Comparison of ENCODE assay signal across 8 mouse cellular contexts in genomic region chr1:119093739-119094138, GRCm38 (mm10). TPM values are rescaled to one million over a fixed set of nuclear protein-coding genes. Genes with fewer than 3 reads are reported as not detected.
DNase-seq lines count a peak whose midpoint lies in the region; ATAC-seq and TF ChIP-seq lines count a peak whose summit lies in the region.

No protein-coding gene starts in this region.

- no peaks in the 10 kb centered on the region for H3K27me3 ChIP-seq in MEL (ENCODE audit: control insufficient read depth in 1 of 2, insufficient read depth in 2 of 2, low read length in 2 of 2)
- H3K27me3 ChIP-seq in forebrain, embryonic 11.5 days (ENCODE audit: control insufficient read depth, insufficient read depth, low read length): no peaks in the 10 kb centered on the region
- H3K27me3 ChIP-seq in hindbrain, embryonic 13.5 days: peaks cover 5% of the 10 kb centered on the region; the same call in 1 of the 2 replicates

- H3K27ac ChIP-seq in MEL (ENCODE audit: control insufficient read depth, low read depth, low read length): no peak overlapping the region
- H3K27ac ChIP-seq in forebrain, embryonic 11.5 days (ENCODE audit: low read depth, low read length): no peak overlapping the region
- no peak overlapping the region for H3K27ac ChIP-seq in hindbrain, embryonic 13.5 days

- TF ChIP-seq POLR2A in MEL (IDR thresholded peaks at IDR 0.05; ENCODE audit: control insufficient read depth in 1 of 2, insufficient read depth in 1 of 2, low read depth in 1 of 2, low read length in 2 of 2, poor library complexity in 1 of 2): no peak

- DNase-seq in MEL (ENCODE audit: low read depth, low spot score): peak; percentile 63
- peak; percentile 80 for DNase-seq in brain, adult 2 months (ENCODE audit: low read depth, low spot score)
- peak; percentile 82 for DNase-seq in forebrain, embryonic 11.5 days (ENCODE audit: low spot score)
- peak; percentile 56 to 83 for DNase-seq in layer of hippocampus, postnatal 25 days (ENCODE audit: extremely low spot score in 1 of 2, low spot score in 1 of 2)
- peak; percentile 82 to 83 for DNase-seq in right cerebral cortex, adult 2 months (ENCODE audit: low spot score in 2 of 2)
- DNase-seq in spleen, postnatal 36 days (ENCODE audit: low spot score in 2 of 2): no peak

- H3K4me1 ChIP-seq in MEL (ENCODE audit: control insufficient read depth in 1 of 2, insufficient read depth in 2 of 2, low read length in 2 of 2): peaks cover 0 to 2% of the 10 kb centered on the region in 2 experiments; a peak in 1 of 4 replicates
- H3K4me1 ChIP-seq in forebrain, embryonic 11.5 days (replicated peaks; ENCODE audit: control insufficient read depth, insufficient read depth, low read length): no peaks in the 10 kb centered on the region
- H3K4me1 ChIP-seq in hindbrain, embryonic 13.5 days (replicated peaks): peaks cover 11% of the 10 kb centered on the region; the same call in 1 of the 2 replicates

- H3K36me3 ChIP-seq in MEL (ENCODE audit: control insufficient read depth in 1 of 2, insufficient read depth in 2 of 2, low read length in 2 of 2): no peaks in the 10 kb centered on the region
- no peaks in the 10 kb centered on the region for H3K36me3 ChIP-seq in forebrain, embryonic 11.5 days (ENCODE audit: control insufficient read depth, insufficient read depth, low read length)
- H3K36me3 ChIP-seq in hindbrain, embryonic 13.5 days: no peaks in the 10 kb centered on the region

- H3K4me3 ChIP-seq in MEL (ENCODE audit: control insufficient read depth in 1 of 2, insufficient read depth in 1 of 2, low read depth in 2 of 2, low read length in 2 of 2): no peak overlapping the region
- H3K4me3 ChIP-seq in forebrain, embryonic 11.5 days (ENCODE audit: low read depth, low read length): no peak overlapping the region
- no peak overlapping the region for H3K4me3 ChIP-seq in hindbrain, embryonic 13.5 days

- TF ChIP-seq EP300 in MEL (IDR thresholded peaks at IDR 0.05; ENCODE audit: low read depth in 1 of 2, low read length in 2 of 2): no peak

- 19% methylated on average over 8 of the region's 8 CpGs for WGBS in forebrain, embryonic 11.5 days
- 21% methylated on average over 8 of the region's 8 CpGs for WGBS in hindbrain, embryonic 13.5 days

- no peaks in the 10 kb centered on the region for H3K79me2 ChIP-seq in MEL (ENCODE audit: control insufficient read depth, insufficient read depth, low read length, poor library complexity)

- no peaks in the 10 kb centered on the region for H3K9me3 ChIP-seq in MEL (replicated peaks; ENCODE audit: insufficient read depth, low read length)
- H3K9me3 ChIP-seq in forebrain, embryonic 11.5 days (ENCODE audit: control insufficient read depth, low read length): no peaks in the 10 kb centered on the region
- no peaks in the 10 kb centered on the region for H3K9me3 ChIP-seq in hindbrain, embryonic 13.5 days

- no peak overlapping the region for H3K9ac ChIP-seq in MEL (ENCODE audit: control insufficient read depth, low read depth, low read length, poor library complexity, severe bottlenecking)
- no peak overlapping the region for H3K9ac ChIP-seq in forebrain, embryonic 11.5 days (ENCODE audit: low read length)
- H3K9ac ChIP-seq in hindbrain, embryonic 13.5 days: no peak overlapping the region

- ATAC-seq in forebrain, embryonic 11.5 days (replicated peaks; ENCODE audit: low FRiP score): peak; percentile 72
- peak; percentile 71; the same call in 1 of the 2 replicates for ATAC-seq in hindbrain, embryonic 13.5 days (ENCODE audit: low FRiP score)
- peak; percentile 69; the same call in 1 of the 2 replicates for ATAC-seq in megakaryocyte, adult 5-6 weeks (ENCODE audit: poor library complexity, severe bottlenecking)

- peak; percentile 73 to 85 (median 74) for TF ChIP-seq CTCF in MEL (IDR thresholded peaks at IDR 0.05 in 2 of 3, conservative IDR thresholded peaks at IDR 0.05 in 1 of 3; ENCODE audit: control insufficient read depth in 1 of 3, insufficient read depth in 1 of 3, low read depth in 2 of 3, low read length in 3 of 3, poor library complexity in 1 of 3, severe bottlenecking in 1 of 3)

- TF ChIP-seq RAD21 in MEL (IDR thresholded peaks at IDR 0.05; ENCODE audit: low read depth, low read length): peak; percentile 67

- no peak overlapping the region for H3K4me2 ChIP-seq in forebrain, embryonic 11.5 days (ENCODE audit: low read depth, low read length, severe bottlenecking)
- no peak overlapping the region for H3K4me2 ChIP-seq in hindbrain, embryonic 13.5 days

TF ChIP-seq in MEL, 35 proteins besides CTCF, POLR2A, EP300 and RAD21:
- TF ChIP-seq TAL1 (IDR thresholded peaks at IDR 0.05; ENCODE audit: low read length): 0 out of 2 replicates have a peak, but pooled peaks have one; percentile 24
- no peak for TF ChIP-seq ZMIZ1 (IDR thresholded peaks at IDR 0.05; ENCODE audit: low read depth, low read length)
- TF ChIP-seq BHLHE40 (IDR thresholded peaks at IDR 0.05; ENCODE audit: borderline replicate concordance, low read depth, low read length): no peak
- no peak for TF ChIP-seq ETS1 (IDR thresholded peaks at IDR 0.05; ENCODE audit: low read depth, low read length)
- TF ChIP-seq SMC3 (IDR thresholded peaks at IDR 0.05; ENCODE audit: low read depth, low read length): peak; percentile 55
- TF ChIP-seq ZC3H11A (IDR thresholded peaks at IDR 0.05; ENCODE audit: low read depth, low read length): peak; percentile 47
- 0 out of 2 replicates have a peak, but pooled peaks have one; percentile 33 for TF ChIP-seq ELF1 (IDR thresholded peaks at IDR 0.05; ENCODE audit: low read depth, low read length)
- TF ChIP-seq TCF12 (IDR thresholded peaks at IDR 0.05; ENCODE audit: low read depth, low read length): 0 out of 2 replicates have a peak, but pooled peaks have one; percentile 10
- no peak for TF ChIP-seq MYC (IDR thresholded peaks at IDR 0.05; ENCODE audit: low read depth, low read length)
- peak; percentile 25; the same call in 1 of the 2 replicates for TF ChIP-seq GATA1 (IDR thresholded peaks at IDR 0.05; ENCODE audit: low read depth, low read length)
- no peak for TF ChIP-seq HCFC1 (IDR thresholded peaks at IDR 0.05; ENCODE audit: low read depth, low read length)
- TF ChIP-seq CHD1 (IDR thresholded peaks at IDR 0.05; ENCODE audit: low read depth, low read length): no peak
- TF ChIP-seq GABPA (IDR thresholded peaks at IDR 0.05; ENCODE audit: low read depth, low read length): no peak
- TF ChIP-seq ZKSCAN1 (IDR thresholded peaks at IDR 0.05; ENCODE audit: low read depth, low read length): no peak
- no peak for TF ChIP-seq NELFE (IDR thresholded peaks at IDR 0.05; ENCODE audit: low read depth, low read length)
- TF ChIP-seq POLR2AphosphoS5 (IDR thresholded peaks at IDR 0.05; ENCODE audit: borderline replicate concordance, low read depth, low read length): no peak

RNA-seq across cellular contexts. Expression of gene Gli2, which starts 40.3 kb away (rescaled TPM):
- 1.5 and 1.8 TPM in 2 replicates for total RNA-seq in MEL (2012; rRNA removed)
- polyA plus RNA-seq in MEL (2012; ENCODE audit: insufficient read depth in 1 of 2, insufficient read length in 2 of 2, low read depth in 1 of 2, low replicate concordance in 2 of 2, missing spikeins in 1 of 2): 10 to 100 TPM in 1 of 2 experiments, not detected in 1; 11.3 TPM
- 16.0 and 16.3 TPM in 2 replicates for polyA plus RNA-seq in forebrain, embryonic 11.5 days (2014; fragmentation: Nextera tagmentation; extraction: Ambion mirVana)
- 1.7 and 2.1 TPM in 2 replicates for polyA plus RNA-seq in hindbrain, embryonic 13.5 days (2015; fragmentation: Nextera tagmentation; extraction: Ambion mirVana)
- total RNA-seq in layer of hippocampus, postnatal 25 days (2021): 1 to 10 TPM; 3.4 to 4.1 TPM
- total RNA-seq in megakaryocyte, adult 5-6 weeks (2015): not detected in 2 replicates
- not detected in 2 replicates for total RNA-seq in megakaryocyte, adult 5-6 weeks (2017)

Comparison
In these comparisons a context has a peak if more than half of its experiments do, and no peak if none do; other contexts are left out.
1. DNase-seq: peak in MEL (single experiment), brain, adult 2 months (single experiment), forebrain, embryonic 11.5 days (single experiment), layer of hippocampus, postnatal 25 days (2 of 2) and right cerebral cortex, adult 2 months (2 of 2); none in spleen, postnatal 36 days (0 of 2).
2. Peak in every context shown above with its lines, with median percentiles within 50 percentile points of each other: ATAC-seq.